Comparison of ENCODE assay signal across 12 mouse cellular contexts in the genomic region with DNA sequence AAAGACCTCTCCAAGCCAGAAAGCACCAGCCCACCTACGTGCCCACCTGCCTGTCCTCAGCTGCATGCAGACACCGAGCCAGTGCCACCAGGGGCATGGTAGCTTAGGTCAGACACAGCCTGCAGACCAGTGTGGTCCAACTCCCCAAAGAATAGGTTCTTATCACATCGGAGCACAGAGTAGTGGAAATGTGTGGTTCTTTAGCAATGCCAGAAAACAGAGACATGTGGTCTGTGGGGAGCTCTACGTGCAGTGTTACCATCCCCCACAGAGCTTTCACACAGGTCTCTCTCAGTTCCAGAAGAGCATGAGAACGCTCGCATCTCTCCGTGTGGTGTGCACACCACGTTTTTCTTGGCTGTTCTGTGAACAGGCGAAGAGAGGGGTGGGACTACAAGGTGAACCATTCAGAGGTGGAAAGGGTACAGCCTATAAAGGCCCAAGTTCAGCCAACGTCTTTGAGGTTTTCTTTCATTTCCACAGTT. TPM values are rescaled to one million over a fixed set of nuclear protein-coding genes. Genes with fewer than 3 reads are reported as not detected.
A peak's percentile ranks its signal among the peaks of the same experiment; 100 is the strongest.
DNase-seq lines count a peak whose midpoint lies in the region; ATAC-seq and TF ChIP-seq lines count a peak whose summit lies in the region.
"Had no signal": no experiment of that assay in that cellular context is flagged by ENCODE, and none has a peak within 500 bp of the region (broad histone marks: within the 10 kb centered on the region; RNA-seq: fewer than 3 reads in every experiment).

No protein-coding gene starts in this region.

- H3K36me3 ChIP-seq in heart, postnatal 0 days (replicated peaks; ENCODE audit: control insufficient read depth, insufficient read depth, low read length) = no peaks in the 10 kb centered on the region
- no peaks in the 10 kb centered on the region for H3K36me3 ChIP-seq in liver, embryonic 11.5 days (ENCODE audit: control insufficient read depth, insufficient read depth, low read length)
- H3K36me3 ChIP-seq in midbrain, embryonic 16.5 days (ENCODE audit: control insufficient read depth, insufficient read depth, low read length) = no peaks in the 10 kb centered on the region
- no peaks in the 10 kb centered on the region for H3K36me3 ChIP-seq in forebrain, embryonic 10.5 days (replicated peaks)
- H3K36me3 ChIP-seq: midbrain, embryonic 15.5 days had no signal

- no peak for DNase-seq in heart, postnatal 0 days (ENCODE audit: low spot score)
- no peak for DNase-seq in heart, postnatal 14 days
- no peak for DNase-seq in liver, embryonic 11.5 days (ENCODE audit: low spot score)
- DNase-seq in lung, adult 18-20 months = no peak
- no peak for DNase-seq in forebrain, embryonic 10.5 days (ENCODE audit: extremely low spot score, low spot score)
- DNase-seq: adrenal gland, postnatal 14 days; cerebellum, postnatal 25 days; kidney, postnatal 25 days had no signal

- H3K4me1 ChIP-seq in heart, postnatal 0 days (ENCODE audit: control insufficient read depth, insufficient read depth) = no peaks in the 10 kb centered on the region; the same call in 1 of the 2 replicates
- peaks cover 18% of the 10 kb centered on the region for H3K4me1 ChIP-seq in bone marrow, adult 2 months (ENCODE audit: control insufficient read depth, insufficient read depth, low read length)
- peaks cover 17% of the 10 kb centered on the region for H3K4me1 ChIP-seq in liver, embryonic 11.5 days (replicated peaks; ENCODE audit: control insufficient read depth, insufficient read depth, low read length)
- no peaks in the 10 kb centered on the region for H3K4me1 ChIP-seq in midbrain, embryonic 16.5 days (ENCODE audit: control insufficient read depth, insufficient read depth, low read length)
- no peaks in the 10 kb centered on the region for H3K4me1 ChIP-seq in forebrain, embryonic 10.5 days
- H3K4me1 ChIP-seq: midbrain, embryonic 15.5 days had no signal

- H3K4me2 ChIP-seq in heart, postnatal 0 days (ENCODE audit: low read depth, low read length) = no peak overlapping the region
- peak overlapping the region; percentile 47 for H3K4me2 ChIP-seq in liver, embryonic 11.5 days
- no peak overlapping the region for H3K4me2 ChIP-seq in midbrain, embryonic 16.5 days (ENCODE audit: low read length)
- H3K4me2 ChIP-seq: midbrain, embryonic 15.5 days had no signal

- no peak for TF ChIP-seq EP300 in heart, postnatal 0 days (IDR thresholded peaks at IDR 0.05; ENCODE audit: low read depth)

- intact Hi-C loops in heart, postnatal 14 days (cut with DNase I) = no loop called here

- TF ChIP-seq POLR2A in bone marrow, adult 2 months (IDR thresholded peaks at IDR 0.05; ENCODE audit: borderline replicate concordance, control insufficient read depth, low read depth, low read length) = no peak

- H3K4me3 ChIP-seq in heart, postnatal 0 days (ENCODE audit: low read depth, low read length) = no peak overlapping the region
- no peak overlapping the region for H3K4me3 ChIP-seq in bone marrow, adult 2 months (replicated peaks; ENCODE audit: control insufficient read depth, low read depth, low read length)
- H3K4me3 ChIP-seq in liver, embryonic 11.5 days (ENCODE audit: low read depth, low read length) = no peak overlapping the region
- no peak overlapping the region for H3K4me3 ChIP-seq in midbrain, embryonic 16.5 days (ENCODE audit: low read depth, low read length)
- no peak overlapping the region for H3K4me3 ChIP-seq in forebrain, embryonic 10.5 days
- H3K4me3 ChIP-seq: midbrain, embryonic 15.5 days had no signal

- H3K27me3 ChIP-seq in heart, postnatal 0 days (ENCODE audit: control insufficient read depth, insufficient read depth, low read length) = no peaks in the 10 kb centered on the region
- no peaks in the 10 kb centered on the region for H3K27me3 ChIP-seq in liver, embryonic 11.5 days (replicated peaks; ENCODE audit: control insufficient read depth, insufficient read depth, low read length)
- H3K27me3 ChIP-seq in midbrain, embryonic 16.5 days (ENCODE audit: control insufficient read depth, insufficient read depth, low read depth, low read length) = no peaks in the 10 kb centered on the region
- H3K27me3 ChIP-seq in forebrain, embryonic 10.5 days (ENCODE audit: poor library complexity, severe bottlenecking) = no peaks in the 10 kb centered on the region
- H3K27me3 ChIP-seq: midbrain, embryonic 15.5 days had no signal

- 66% methylated on average over 10 of the region's 10 CpGs for WGBS in heart, postnatal 0 days
- 3% methylated on average over 10 of the region's 10 CpGs for WGBS in bone marrow, adult 2 months
- WGBS in liver, embryonic 11.5 days = 48% methylated on average over 10 of the region's 10 CpGs
- 87% methylated on average over 10 of the region's 10 CpGs for WGBS in midbrain, embryonic 16.5 days
- 89% methylated on average over 10 of the region's 10 CpGs for WGBS in forebrain, embryonic 10.5 days

- no peaks in the 10 kb centered on the region for H3K9me3 ChIP-seq in heart, postnatal 0 days (replicated peaks; ENCODE audit: control insufficient read depth, low read length)
- no peaks in the 10 kb centered on the region for H3K9me3 ChIP-seq in liver, embryonic 11.5 days (ENCODE audit: control insufficient read depth, low read length)
- no peaks in the 10 kb centered on the region for H3K9me3 ChIP-seq in midbrain, embryonic 16.5 days (replicated peaks; ENCODE audit: control insufficient read depth, low read length, poor library complexity, severe bottlenecking)
- no peaks in the 10 kb centered on the region for H3K9me3 ChIP-seq in forebrain, embryonic 10.5 days
- H3K9me3 ChIP-seq: midbrain, embryonic 15.5 days had no signal

- peak overlapping the region; percentile 36; the same call in 1 of the 2 replicates for H3K27ac ChIP-seq in heart, postnatal 0 days (ENCODE audit: low read depth)
- H3K27ac ChIP-seq in bone marrow, adult 2 months (ENCODE audit: control insufficient read depth, insufficient read depth, low read depth, low read length, poor library complexity) = peak overlapping the region; percentile 59
- peak overlapping the region; percentile 50; the same call in 1 of the 2 replicates for H3K27ac ChIP-seq in liver, embryonic 11.5 days (ENCODE audit: low read depth, low read length)
- no peak overlapping the region for H3K27ac ChIP-seq in midbrain, embryonic 16.5 days (ENCODE audit: low read length)
- H3K27ac ChIP-seq in forebrain, embryonic 10.5 days = no peak overlapping the region
- H3K27ac ChIP-seq: midbrain, embryonic 15.5 days had no signal

- TF ChIP-seq CTCF in heart, postnatal 0 days (IDR thresholded peaks at IDR 0.05; ENCODE audit: low read depth) = no peak
- TF ChIP-seq CTCF in bone marrow, adult 2 months (IDR thresholded peaks at IDR 0.05; ENCODE audit: control insufficient read depth, insufficient read depth, low read length) = no peak

- no peak overlapping the region for H3K9ac ChIP-seq in heart, postnatal 0 days (replicated peaks; ENCODE audit: low read depth, low read length)
- peak overlapping the region; percentile 50 for H3K9ac ChIP-seq in liver, embryonic 11.5 days (ENCODE audit: low read depth, low read length)
- no peak overlapping the region for H3K9ac ChIP-seq in midbrain, embryonic 16.5 days (ENCODE audit: low read depth, low read length)
- H3K9ac ChIP-seq: midbrain, embryonic 15.5 days had no signal

- ATAC-seq in heart, postnatal 0 days (ENCODE audit: insufficient read depth, low read depth) = peak; percentile 49; the same call in 1 of the 2 replicates
- ATAC-seq in liver, embryonic 11.5 days (replicated peaks; ENCODE audit: low FRiP score) = peak; percentile 82
- ATAC-seq in neutrophil, adult 5-6 weeks (ENCODE audit: extremely low read depth, insufficient number of reproducible peaks, low FRiP score, poor library complexity, severe bottlenecking) = peak; percentile 70
- ATAC-seq in midbrain, embryonic 16.5 days = no peak
- ATAC-seq: midbrain, embryonic 15.5 days had no signal

RNA-seq across cellular contexts. Expression of gene Wipf1, which starts 59.3 kb away (rescaled TPM):
- 1.7 and 20.3 TPM in 2 replicates for total RNA-seq in heart, postnatal 0 days (2014; rRNA removed; ENCODE audit: low replicate concordance)
- polyA plus RNA-seq in heart, postnatal 0 days (2015; fragmentation: Nextera tagmentation; extraction: Ambion mirVana) = 2.9 and 3.1 TPM in 2 replicates
- 10 to 100 TPM; 18.8 to 19.4 TPM for total RNA-seq in heart, postnatal 14 days (2021)
- polyA plus RNA-seq in bone marrow, adult 2 months (2011; ENCODE audit: insufficient read depth, insufficient read length, low replicate concordance, missing spikeins) = 19.8 and 47.3 TPM in 2 replicates
- polyA plus RNA-seq in liver, embryonic 11.5 days (2014; fragmentation: Nextera tagmentation; extraction: Ambion mirVana) = 12.0 and 12.7 TPM in 2 replicates
- total RNA-seq in neutrophil, adult 5-6 weeks (2017) = 104 and 109 TPM in 2 replicates
- polyA plus RNA-seq in midbrain, embryonic 16.5 days (2015; fragmentation: Nextera tagmentation; extraction: Ambion mirVana) = 2.1 and 2.6 TPM in 2 replicates
- 7.5 and 8.6 TPM in 2 replicates for polyA plus RNA-seq in forebrain, embryonic 10.5 days (2016; fragmentation: Nextera tagmentation; extraction: Ambion mirVana)

Comparison
In these comparisons a context has a peak if more than half of its experiments do, and no peak if none do; other contexts are left out.
1. H3K27ac ChIP-seq: peak in heart, postnatal 0 days (single experiment), bone marrow, adult 2 months (single experiment) and liver, embryonic 11.5 days (single experiment); none in midbrain, embryonic 16.5 days (single experiment) and forebrain, embryonic 10.5 days (single experiment).